Mouse (Mus musculus) myocyte (in vitro differentiated cells): ENCODE results near the gene Abca17.

Source experiments
- CEBPB ChIP-seq: IDR thresholded peaks from 2 replicates; pipeline ENCODE4 v1.6.1; 2011; ENCODE audit warnings: mild to moderate bottlenecking, moderate library complexity; ENCODE audit not compliant: poor library complexity, insufficient read depth, severe bottlenecking
- E2F4 ChIP-seq: IDR thresholded peaks from one replicate; pipeline ENCODE4 v1.6.1; 2011; ENCODE audit warnings: mild to moderate bottlenecking, control low read depth, moderate library complexity; ENCODE audit not compliant: insufficient read depth
- MAX ChIP-seq: IDR thresholded peaks from one replicate; pipeline ENCODE4 v1.6.1; 2011; ENCODE audit warnings: low read depth, mild to moderate bottlenecking, control low read depth
- MYOD1 ChIP-seq, 3 experiments: IDR thresholded peaks; one replicate each; pipeline ENCODE4 v1.6.1; 2011; ENCODE audit warnings: control low read depth in 2 of 3, low read depth in 2 of 3, mild to moderate bottlenecking in 2 of 3, moderate library complexity in 1 of 3; ENCODE audit not compliant: insufficient read length in 2 of 3, control insufficient read depth in 1 of 3
- MYOG ChIP-seq, 3 experiments: IDR thresholded peaks; one replicate each; pipeline ENCODE4 v1.6.1; 2011; ENCODE audit warnings: control low read depth in 2 of 3, low read depth in 2 of 3, mild to moderate bottlenecking in 2 of 3; ENCODE audit not compliant: insufficient read length in 2 of 3, control insufficient read depth in 1 of 3, insufficient read depth in 1 of 3
- POLR2A ChIP-seq: IDR thresholded peaks from one replicate; pipeline ENCODE4 v1.6.1; 2011; ENCODE audit warnings: low read depth, mild to moderate bottlenecking, control low read depth, moderate library complexity; ENCODE audit not compliant: insufficient read length
- POLR2AphosphoS2 ChIP-seq: IDR thresholded peaks from one replicate; pipeline ENCODE4 v1.6.1; 2011; ENCODE audit warnings: low read depth, control low read depth; ENCODE audit not compliant: insufficient read length
- REST ChIP-seq: IDR thresholded peaks from one replicate; pipeline ENCODE4 v1.6.1; 2011; ENCODE audit warnings: mild to moderate bottlenecking, control low read depth, moderate library complexity; ENCODE audit not compliant: insufficient read depth, insufficient read length
- TCF12 ChIP-seq: IDR thresholded peaks from one replicate; pipeline ENCODE4 v1.6.1; 2011; ENCODE audit warnings: mild to moderate bottlenecking, control low read depth; ENCODE audit not compliant: poor library complexity, insufficient read depth, severe bottlenecking
- TCF3 ChIP-seq: IDR thresholded peaks from one replicate; pipeline ENCODE4 v1.6.1; 2011; ENCODE audit warnings: low read depth, control low read depth; ENCODE audit not compliant: insufficient read length
- USF1 ChIP-seq: IDR thresholded peaks from one replicate; pipeline ENCODE4 v1.6.1; 2011; ENCODE audit warnings: low read depth, mild to moderate bottlenecking, control low read depth, moderate library complexity

DNA sequence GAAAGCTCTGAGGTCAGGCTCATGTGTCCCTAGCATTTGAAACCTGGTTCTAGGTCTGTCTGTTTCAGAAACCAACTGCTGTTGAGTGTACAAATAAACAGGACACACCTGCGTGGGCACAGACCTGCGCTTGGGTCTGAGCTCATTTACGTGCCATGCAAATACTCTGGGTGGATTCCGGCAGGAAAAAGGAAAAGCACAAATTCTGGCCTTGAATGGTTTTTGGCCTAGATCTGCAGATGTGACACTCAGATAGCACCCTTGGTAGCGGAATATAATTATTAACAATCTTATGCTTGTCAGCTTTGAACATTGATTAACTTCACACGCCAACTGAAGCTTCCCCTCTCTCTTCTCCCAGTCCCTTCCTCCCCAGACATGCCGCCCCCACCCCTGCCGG is 4.4 kb upstream of the Abca17 start:
- TF ChIP-seq POLR2AphosphoS2 (no peak), POLR2A (no peak), CEBPB (no peak), TCF12 (no peak), MAX (no peak), MYOG (IDR thresholded peaks at IDR 0.05; ENCODE audit: control insufficient read depth in 1 of 3, insufficient read depth in 1 of 3, insufficient read length in 2 of 3, low read depth in 2 of 3) (no peak), E2F4 (no peak), USF1 (no peak), REST (no peak), TCF3 (no peak), MYOD1 (IDR thresholded peaks at IDR 0.05; ENCODE audit: control insufficient read depth in 1 of 3, insufficient read length in 2 of 3, low read depth in 2 of 3) (no peak)
